Mouse (Mus musculus) thymus, postnatal 25 days (tissue): ENCODE data around the gene 1810037I17Rik.

Source experiments
- DNase-seq: peaks from one replicate; pipeline ENCODE4 v3.0.0; 2022

1810037I17Rik gene

DNA sequence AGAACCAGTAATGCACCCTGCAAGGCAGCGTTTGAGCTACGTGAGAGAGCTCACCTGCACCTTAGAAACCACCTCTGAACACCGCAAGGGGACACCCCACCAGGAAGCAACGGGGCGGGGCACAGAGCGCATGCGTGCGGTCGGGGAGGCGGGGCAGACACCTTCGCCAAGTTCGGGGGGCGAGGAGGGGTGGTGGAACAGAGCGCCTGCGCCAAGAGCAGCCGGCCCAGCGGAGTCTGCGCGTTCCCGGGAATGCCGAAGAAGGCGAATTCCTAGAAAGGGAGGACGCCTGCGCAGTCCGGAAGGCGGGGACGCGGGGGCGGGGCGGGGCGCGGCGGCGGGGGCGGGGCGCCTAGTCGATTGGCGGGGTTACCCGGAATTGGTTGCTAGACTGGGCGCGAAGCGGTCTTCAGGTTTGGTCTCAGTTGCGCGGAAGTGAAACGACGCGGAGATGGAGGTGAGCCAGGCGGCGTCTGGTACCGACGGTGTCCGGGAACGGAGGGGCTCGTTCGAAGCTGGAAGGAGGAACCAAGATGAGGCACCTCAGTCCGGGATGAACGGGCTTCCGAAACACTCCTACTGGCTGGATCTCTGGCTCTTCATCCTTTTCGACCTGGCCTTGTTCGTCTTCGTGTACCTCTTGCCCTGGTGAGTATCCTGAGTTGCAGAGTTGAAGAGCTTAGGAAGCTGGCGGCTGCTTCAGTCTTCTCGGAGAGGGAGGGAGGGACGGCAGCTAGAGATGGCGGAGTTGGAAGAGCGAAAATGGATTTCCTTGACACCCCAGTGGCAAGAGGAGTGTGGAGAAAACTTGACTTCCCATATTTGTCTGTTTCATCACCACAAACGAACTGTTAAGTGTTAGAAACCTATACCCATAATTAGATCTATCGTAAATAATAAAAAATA is at the start of gene 1810037I17Rik:
Gene 1810037I17Rik, plus strand, starts transcription at position 195 of the 906 bp plus-strand sequence.
- DNase-seq = peak; percentile 97

DNA sequence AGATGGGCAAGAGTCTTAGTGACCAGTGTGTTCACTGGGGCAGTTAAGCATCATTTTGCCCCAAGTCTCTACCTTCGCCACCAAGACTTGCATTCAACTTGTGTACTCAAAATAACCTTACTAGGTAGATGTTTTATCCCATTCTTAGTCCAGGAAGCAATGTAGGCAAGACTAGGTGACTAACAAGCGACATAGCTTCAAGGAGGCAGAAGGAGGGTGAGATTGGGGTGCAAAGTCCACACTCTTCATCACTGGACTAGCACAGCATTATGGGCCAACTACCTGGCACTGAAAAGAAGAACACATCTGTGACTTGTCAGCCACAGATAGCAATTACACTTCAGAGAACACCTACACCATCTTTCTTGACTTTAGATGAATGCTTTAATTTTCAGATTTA is 47.1 kb upstream of the 1810037I17Rik start:
- no peak for DNase-seq

DNA sequence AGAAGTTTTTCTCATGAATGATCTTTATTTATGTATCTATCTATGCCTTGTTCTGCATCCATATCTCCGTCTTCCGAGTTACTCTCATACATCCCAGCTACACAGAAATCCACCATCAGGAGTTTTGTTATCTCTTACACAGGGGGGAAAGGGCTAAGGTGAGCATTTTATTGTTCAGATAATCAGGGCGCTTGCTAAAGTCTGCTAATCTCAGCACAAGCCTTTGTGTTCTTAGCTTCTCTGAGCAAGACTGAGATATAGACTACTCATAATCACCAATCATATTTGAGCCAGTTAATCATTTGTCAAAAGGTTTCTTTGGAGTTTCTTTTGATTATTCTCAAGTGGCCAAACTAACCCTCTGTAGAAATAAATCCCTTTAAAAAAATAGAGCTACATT is 46.5 kb upstream of the 1810037I17Rik start:
- no peak for DNase-seq

DNA sequence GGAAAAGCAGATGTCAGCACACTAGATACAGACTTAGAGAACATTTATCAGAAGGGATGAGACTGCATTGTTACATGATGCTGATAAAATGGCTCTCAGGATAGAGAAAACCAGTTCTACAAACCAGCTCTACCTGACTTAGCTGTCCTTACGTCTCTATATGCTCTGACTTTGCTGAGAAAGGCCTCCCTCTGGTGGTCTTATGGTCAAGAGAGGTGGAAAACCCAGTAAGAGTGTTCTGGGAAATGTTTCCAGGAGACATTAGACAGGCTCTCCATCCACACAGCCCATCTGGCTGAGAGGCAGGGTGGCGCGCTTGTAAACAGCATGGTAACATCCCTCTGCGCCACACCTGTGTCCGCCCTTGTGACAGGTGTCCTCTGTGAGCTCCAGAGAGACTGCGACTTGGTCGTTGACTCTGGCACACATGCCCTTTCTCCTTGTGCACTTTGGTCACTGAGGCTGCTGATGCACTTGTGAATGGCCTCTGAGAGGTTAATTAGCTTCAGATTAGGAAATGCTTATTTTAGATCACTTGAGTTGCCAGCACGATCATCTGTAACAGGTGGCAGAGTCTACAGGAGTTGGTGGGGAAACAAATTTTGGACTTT is 45.2 kb upstream of the 1810037I17Rik start:
- DNase-seq = no peak

DNA sequence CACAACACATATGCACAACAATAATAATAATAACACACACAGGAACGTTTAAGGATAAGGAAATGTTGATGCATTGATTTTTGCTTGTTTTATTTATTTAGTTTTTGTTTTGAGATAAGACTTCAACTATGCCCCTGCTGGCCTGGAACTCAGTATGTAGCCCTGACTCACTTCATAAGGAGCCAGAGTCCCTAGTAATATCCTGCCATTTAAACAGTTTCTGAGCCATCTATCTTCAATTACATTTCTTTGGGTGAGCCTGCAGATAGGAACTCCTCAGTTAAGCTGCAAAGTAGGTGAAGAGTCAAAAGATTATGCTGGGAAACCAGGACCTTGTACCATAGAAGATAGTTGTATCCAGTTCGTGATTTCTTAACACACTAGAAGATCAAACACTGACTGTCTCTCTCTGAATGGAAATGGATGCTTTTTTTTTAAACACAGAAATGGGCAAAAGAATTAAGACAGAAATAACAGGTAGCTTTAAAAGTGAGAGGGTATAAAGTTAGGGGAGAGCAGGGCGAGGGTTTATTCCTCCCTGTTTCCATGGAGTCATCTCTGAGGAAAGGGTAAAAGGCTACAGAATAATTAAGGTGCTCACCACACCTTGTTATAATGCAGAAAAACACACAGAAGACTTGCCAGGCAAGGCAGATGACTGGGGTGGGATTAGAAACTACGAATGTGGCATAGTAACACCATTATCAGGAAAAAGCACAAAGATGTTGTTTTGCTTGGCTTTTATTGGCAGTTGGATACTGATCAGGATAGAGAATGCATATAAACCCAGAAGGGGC is 36.3 kb upstream of the 1810037I17Rik start:
- DNase-seq = no peak

DNA sequence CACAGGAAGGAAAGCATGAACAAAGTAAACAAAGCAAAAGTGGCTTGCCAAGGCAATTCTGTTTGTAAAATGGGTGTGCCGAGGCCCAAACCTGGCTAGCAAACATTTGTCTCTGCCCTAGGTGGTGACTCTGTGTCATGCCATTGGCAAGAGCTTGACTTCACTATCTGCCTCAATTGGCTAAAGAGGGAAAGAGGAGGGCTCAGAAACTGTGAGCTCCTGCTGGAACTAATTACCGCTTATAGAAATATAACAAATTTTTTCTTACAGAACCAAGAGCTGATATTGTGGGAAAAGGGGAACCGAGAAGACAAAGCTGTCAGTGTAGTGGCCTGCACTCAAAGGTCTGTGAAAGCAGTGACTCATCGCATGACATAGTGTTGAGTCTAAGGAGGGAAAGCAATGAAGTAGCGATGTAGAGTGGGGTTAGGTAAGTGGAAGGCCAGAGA is 35.6 kb upstream of the 1810037I17Rik start:
- DNase-seq = no peak

DNA sequence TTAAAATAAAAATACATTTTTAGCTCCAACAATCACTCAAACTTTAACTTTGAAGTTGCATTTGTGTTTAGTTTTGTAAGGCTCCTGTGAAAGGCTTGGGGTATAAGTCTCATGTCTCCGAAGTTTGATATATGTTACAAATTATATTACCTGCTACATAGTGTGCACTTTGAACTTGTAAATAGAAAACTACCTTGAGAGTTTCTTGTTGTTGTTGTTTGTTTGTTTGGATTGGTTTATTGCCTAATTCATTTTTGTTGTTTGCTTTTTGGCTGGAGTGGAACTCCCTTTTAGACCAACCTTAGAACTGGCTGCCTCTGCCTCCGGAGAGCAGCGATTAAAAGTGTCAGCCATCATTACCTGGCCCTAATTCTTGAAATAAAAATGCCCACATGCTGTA is 29.2 kb upstream of the 1810037I17Rik start, which contains the start of gene Fabp2:
Gene Fabp2, plus strand, starts transcription at position 301 of the 400 bp plus-strand sequence.
- no peak for DNase-seq

DNA sequence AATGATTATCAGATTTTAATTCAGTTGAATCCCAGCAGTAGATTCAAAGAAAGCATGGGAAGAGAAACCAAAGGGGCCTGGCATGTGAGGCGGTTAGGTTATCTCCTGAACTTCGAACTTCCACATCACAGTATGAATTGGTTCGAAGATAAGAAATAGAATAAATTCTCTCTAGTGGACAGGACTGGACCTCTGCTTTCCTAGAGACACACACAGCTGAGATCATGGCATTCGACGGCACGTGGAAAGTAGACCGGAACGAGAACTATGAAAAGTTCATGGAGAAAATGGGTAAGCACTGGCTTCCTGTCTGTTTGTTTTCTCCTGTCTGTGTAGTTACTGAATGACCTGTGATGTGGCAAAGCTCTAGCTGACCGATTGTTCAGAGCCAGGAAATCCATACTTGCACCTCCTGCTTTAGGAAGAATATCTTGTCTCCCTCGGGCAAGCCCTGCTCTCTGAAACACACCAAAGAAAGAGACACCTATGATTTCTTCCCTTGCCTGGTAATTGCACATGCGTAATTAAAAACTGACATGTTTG is 28.7 kb upstream of the 1810037I17Rik start:
- DNase-seq = no peak

DNA sequence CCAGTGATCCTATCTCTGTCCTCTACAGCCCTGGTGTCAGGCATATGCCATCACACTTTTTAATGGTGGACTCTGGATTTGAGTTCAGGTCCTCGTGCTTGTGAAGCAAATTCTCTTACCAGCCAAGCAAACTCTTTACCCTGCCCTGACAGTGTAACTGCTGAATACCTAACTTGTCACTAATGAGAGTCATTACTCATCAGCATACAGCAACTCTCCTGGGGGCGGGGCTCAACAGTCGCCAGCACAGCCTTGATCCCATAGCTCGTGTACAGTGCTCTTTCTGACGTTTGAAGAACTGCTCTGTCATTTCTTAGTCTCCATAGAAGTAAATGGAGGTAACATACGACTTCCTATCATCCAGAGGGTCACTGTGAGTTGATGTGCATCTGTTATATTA is 25.7 kb upstream of the 1810037I17Rik start:
- DNase-seq = no peak

DNA sequence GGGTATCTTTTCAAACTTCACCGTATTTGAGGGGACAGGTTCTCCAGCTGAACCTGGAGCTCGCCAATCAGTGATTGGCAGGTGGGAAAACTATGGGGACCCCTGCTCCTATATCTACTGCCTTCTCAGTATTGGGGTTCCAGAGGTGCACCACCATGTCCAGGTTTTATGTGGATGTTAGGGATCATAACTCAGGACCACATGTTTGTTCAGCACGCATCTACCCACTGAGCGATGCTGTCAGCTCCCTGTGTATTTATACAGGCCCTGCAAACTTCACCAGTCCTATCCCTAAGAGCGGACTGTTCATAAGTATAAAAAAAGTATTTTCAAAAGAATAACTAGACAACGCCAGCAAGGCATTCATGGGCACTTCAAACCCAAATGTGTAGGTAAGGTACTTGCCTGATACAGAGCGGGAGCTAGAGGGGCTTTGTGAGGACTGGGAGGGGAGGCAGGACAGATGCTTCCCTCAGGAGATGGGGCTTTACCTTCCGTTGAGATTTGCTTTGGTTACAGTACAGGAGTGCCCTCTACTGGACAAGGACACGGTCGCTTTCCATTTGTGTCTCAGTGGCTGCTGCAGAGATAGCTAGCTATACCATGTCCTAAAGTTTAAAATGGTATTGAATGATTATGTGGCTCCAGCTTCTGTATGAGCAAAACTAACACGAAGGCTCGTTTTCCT is 20.1 kb upstream of the 1810037I17Rik start:
- peak; percentile 11 for DNase-seq

DNA sequence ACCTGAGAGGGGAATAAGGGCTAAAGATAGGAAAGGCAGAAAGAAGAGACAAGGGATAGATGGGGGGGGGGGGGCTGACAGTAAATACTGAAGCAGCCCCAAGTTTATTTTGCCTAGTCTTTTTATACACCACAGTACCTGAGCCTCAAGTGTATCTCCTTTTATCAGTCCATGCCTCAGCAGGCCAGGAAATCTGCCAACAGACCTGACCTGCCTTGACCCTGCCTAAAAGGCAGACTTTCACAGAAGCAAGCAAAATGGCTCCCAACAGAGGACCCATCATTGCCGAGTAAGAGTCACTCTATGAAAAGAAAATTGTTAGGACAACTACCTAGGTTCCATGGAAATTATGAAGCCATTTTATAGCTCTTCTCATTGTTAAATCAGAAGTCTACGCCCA is 16.2 kb upstream of the 1810037I17Rik start:
- no peak for DNase-seq

DNA sequence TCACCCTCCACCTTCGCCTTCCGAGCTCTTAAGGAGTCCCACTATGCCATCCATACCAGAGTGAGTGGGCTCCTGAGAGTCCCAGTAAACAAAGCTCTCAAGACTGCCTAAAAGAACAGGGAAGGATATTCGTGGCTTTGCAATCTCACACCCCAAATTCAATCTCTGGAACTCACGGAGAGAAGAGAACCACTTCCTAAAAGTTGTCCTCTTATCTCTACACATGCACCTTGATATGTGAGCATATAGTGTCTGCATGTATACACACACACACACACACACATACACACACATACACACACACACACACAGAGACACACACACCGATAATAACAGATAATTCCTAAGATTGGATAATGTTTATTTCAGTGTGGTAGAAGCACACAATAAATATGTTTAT is 8.5 kb upstream of the 1810037I17Rik start:
- no peak for DNase-seq

DNA sequence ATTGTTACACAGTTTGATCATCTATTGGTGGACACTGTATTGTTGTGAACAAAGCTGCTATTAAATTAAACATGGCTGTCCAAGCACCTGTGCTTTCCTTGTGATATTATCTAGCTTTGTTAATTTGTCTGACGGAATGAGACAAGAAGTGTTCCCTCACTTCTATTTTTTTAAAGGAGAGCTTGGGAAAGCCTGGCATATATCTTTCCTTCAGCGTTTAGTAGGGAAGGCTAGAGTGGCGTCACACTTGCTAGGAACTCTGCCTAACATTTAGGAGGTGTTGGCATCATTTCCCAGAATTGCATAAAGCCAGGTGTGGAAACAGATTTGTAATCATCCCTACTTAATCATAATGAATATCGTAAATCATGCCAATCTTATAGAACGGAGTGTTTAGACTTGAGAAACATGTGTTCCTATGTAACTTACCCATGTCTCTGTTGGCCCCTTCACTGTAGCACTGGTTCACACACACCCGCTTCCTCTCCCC is 7.8 kb upstream of the 1810037I17Rik start:
- DNase-seq = no peak

DNA sequence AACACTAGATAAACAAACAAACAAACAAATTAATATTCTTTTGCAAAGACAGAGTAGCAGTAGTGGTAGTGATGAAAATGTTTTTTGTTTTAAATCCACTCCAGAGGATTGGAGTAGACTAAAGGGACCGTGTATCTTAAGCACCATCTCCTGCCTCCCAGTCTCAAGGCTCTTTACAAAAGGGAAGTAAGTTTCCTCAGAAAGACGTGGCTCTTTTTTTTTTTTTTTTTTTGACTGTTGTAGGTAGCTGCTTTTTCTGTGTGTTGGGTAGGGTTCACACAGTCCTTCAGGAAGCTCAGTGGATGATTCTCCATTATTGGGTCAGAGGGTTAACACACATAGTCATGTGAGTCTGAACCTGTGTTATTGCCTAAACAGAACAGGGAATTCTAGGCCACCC is 5.3 kb upstream of the 1810037I17Rik start:
- no peak for DNase-seq

DNA sequence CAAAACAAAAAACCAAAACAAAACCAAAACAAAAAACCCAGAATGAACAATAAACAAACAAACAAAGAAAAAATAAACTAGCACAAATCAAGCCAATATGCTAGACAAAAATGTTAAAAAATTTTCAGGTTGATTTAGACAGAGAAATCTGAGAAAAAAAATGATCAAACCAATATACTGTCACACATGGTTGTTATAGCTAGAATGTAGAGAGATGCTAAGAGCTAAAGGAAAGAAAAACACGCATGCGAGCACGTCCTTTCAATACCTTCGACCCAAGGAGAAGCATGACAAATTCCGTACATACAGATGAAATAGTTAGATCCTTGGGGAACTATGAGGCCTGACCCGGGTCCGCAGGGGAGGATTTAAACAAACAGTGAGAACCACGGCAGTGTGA is 4.7 kb upstream of the 1810037I17Rik start, which contains the start of gene Gm10959:
Gene Gm10959, minus strand, starts transcription at position 101 of the 400 bp plus-strand sequence.
- no peak for DNase-seq

DNA sequence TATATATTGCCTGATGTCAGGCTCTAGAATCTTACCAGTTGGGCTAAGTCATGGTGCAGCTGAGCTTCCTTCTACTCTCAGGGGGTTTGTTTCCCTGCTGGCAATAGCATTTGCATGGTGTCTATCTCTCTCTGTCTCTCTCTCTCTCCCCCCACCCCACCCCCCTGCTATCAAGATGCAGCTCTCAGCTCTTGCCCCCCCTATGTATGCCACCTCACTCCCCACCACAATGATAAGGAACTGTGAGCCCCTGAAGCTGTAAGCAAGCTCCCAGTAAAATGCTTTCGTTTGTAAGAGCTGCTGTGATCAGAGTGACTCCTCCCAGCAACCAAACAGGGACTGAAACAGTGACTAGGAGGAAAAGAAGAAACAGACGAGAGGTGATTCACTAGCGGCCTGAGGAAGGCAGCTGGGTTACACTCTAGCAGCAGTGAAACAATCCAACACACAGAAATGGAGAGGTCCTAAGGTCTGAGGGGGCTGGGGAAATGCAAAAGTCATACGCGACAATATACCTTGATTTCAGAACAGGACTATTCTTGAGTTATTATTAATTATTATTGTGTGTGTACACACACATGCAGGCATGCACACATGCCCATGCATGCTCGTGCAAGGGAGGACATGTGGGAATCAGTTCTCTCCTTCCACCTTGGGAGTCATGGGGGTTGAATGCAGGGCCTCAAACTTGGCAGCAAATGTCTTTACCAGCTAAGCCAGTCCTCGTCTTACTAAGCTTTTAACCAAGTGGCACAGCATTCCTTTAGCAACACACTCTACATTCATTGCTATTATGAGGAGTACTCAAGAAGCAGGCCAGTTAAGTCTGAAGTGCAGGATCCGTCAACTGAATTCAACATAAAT is 3.2 kb upstream of the 1810037I17Rik start:
- no peak for DNase-seq

DNA sequence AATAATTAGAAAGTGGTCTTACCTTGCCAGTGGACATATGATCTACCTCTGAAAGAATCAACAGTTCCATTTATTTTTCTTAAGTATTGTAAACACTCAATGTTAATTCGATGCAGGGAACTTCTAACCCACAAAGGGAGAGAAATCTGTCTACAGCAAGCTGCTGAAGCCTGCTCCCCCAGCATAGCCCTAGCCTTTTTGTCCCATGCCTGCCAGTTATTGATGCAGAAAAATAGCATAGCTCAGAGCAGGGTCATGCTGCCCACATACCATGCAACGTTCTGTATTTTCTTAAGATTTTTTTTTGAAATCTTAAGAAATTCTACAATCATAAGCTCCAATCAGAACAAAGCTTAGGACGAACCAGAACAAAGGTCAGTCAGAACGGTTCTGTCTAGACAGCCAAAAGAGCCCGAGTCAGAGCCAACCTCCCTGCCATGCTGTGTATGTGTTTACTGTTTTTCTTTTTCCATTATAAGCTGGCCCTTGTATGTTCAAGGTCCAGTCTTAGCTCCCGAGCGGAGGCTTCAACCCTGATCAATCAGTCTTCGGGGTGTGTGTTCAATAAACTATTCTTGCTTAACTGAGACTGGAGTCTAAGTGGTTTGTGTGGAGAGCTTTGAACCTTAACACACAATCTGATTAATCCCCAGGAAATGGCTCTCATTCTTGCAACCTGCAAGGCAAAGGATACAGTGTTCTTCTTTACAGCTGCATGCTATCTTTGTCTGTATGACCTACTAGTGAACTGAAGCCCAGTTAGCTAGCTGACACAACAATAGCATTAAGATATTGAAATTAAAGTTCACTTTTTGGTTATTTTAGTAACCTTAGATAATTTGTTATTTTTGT is 2.1 kb upstream of the 1810037I17Rik start:
- no peak for DNase-seq

DNA sequence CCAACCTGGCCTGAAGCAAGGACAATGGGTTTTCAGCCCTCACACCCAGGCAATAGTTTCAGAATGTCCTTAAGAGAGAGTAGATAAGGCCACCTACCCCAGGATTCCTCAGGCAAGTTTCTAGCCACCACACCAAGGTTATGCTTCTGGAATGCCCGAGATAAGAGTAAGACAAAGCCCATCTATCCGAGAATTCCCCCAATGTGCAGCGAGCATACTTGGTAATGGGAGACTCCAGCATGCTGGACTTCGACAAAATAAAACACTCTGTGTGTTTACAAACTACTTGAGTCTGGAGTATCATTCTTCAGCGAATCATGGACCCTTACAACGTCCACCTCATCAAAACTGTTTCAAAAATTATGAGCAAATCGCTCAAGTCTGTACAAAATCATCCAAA is 856 bp upstream of the 1810037I17Rik start:
- DNase-seq = no peak

DNA sequence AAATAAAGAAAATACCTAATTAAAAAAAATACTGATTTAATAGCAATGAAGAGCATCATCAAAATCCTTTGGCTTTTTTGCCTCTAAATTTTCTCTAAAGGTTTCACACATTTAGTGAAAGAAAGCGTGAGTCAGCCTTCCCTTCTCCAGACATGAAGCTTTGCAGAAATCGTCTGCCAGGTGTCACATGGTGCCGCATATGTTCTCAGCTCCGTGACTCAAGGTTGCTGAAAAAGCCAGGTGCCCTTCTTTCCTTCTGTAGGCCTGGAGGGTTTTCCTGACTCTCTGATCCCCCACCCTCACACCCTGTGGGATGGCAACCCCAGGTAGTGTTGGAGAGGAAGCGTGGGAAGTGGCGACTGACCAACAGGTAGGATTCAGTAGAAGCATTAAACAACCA is 5.7 kb downstream of the 1810037I17Rik start:
- DNase-seq = no peak

DNA sequence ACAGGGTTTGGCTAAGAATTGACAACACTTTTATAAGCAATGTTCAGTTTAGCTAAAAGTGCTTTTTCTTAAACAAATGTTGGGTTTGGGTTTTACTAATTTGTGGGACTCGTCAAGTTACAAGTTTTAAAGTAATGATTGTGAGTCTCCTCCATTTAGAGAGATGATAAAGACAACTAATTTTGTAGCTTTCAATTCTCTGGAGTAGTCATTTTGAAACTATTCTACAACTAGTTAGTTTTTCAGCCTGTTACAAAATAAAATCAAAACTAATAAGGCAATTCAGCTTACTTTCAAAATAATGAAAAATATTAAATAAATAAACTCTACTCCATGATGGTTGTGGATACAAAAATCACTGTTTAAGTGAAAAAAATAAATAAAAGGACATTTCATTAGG is 8.5 kb downstream of the 1810037I17Rik start:
- DNase-seq = no peak
